Mouse (Mus musculus) urinary bladder, adult 2 months (tissue): ENCODE measurements around the gene Dyrk2. TPM values are rescaled to one million over a fixed set of nuclear protein-coding genes. Genes with fewer than 3 reads are reported as not detected.

Experiments
- DNase-seq: peaks from one replicate; pipeline ENCODE4 v3.0.0; 2022; ENCODE audit warnings: low spot score
- polyA plus RNA-seq: library from polyadenylated mRNA; depleted of rRNA; stranded (reverse); fragments of >200 nt; gene quantifications from 2 replicates; pipeline ENCODE4 v1.2.3, GENCODE M21; 2012

Dyrk2 gene
- polyA plus RNA-seq, 1 experiment: 17.8 TPM

GRCm38 (mm10) chr10:118846991-118847545 lies 22.9 kb downstream of the Dyrk2 start:
- DNase-seq: no peak

- DNase-seq: no peak
These were observed 29.4 kb downstream of the Dyrk2 start for GRCm38 (mm10) chr10:118840598-118840997.

- no peak for DNase-seq
These were observed 30.5 kb downstream of the Dyrk2 start for GRCm38 (mm10) chr10:118839343-118840141.

- DNase-seq: no peak
These were observed 32.4 kb downstream of the Dyrk2 start for GRCm38 (mm10) chr10:118837636-118838035.

- no peak for DNase-seq
These were observed 38.8 kb downstream of the Dyrk2 start for GRCm38 (mm10) chr10:118831190-118831589.

GRCm38 (mm10) chr10:118829641-118830040 lies 40.4 kb downstream of the Dyrk2 start:
- DNase-seq: no peak

GRCm38 (mm10) chr10:118827116-118827515 lies 42.9 kb downstream of the Dyrk2 start:
- no peak for DNase-seq

GRCm38 (mm10) chr10:118824830-118825229 lies 45.2 kb downstream of the Dyrk2 start:
- DNase-seq: no peak

- no peak for DNase-seq
These were observed 49.1 kb downstream of the Dyrk2 start for GRCm38 (mm10) chr10:118820901-118821300.

GRCm38 (mm10) chr10:118819846-118820245 lies 50.2 kb downstream of the Dyrk2 start:
- no peak for DNase-seq

GRCm38 (mm10) chr10:118817089-118817488 lies 52.9 kb downstream of the Dyrk2 start:
- DNase-seq: no peak

GRCm38 (mm10) chr10:118811945-118812344 lies 58.1 kb downstream of the Dyrk2 start:
- DNase-seq: no peak

- DNase-seq: no peak
These were observed 58.9 kb downstream of the Dyrk2 start for GRCm38 (mm10) chr10:118810908-118811711.
